9 mouse cellular contexts compared by ENCODE assay signal in the genomic region with DNA sequence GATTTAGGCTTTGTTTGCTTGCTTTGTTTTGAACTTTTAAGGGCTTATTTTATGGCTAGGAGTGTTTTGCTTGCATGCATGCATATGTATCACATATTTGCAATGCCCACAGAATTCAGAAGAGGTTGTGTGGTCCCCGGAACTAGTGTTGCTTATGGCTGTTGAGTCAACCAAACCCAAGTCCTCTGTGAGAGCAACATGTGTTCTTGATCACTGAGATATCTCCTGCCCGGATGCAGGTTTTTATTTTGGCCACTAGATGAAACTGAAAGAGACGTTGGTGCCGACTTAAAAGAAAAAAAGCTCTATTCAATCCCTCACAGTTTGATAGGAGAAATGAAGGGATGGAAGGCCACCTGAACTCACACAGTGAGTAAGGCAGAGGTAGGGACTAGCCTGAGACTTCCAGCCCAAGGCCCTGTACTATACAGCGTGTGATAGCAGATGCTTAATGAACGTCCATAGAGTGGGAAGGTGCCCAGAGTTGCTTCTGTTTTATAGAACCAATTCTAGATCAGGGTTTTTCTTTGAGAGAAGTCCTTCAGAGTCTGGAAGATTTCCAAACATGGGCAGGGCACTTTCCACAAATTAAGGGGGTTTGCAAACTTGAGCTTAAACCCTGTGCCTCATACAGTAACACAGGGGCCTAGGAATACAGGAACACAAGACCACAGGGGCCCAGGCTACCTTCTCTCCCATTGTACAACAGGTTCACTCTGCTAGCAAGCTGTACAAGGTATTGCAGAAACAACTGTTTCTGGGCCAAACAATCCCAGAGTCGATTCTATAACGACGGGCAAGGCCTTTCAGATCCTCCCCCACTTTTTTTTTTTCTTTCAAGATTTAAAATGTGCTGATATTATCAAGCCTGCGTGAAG. TPM values are rescaled to one million over a fixed set of nuclear protein-coding genes. Genes with fewer than 3 reads are reported as not detected.
DNase-seq lines count a peak whose midpoint lies in the region; ATAC-seq and TF ChIP-seq lines count a peak whose summit lies in the region.
"Had no signal": no experiment of that assay in that cellular context is flagged by ENCODE, and none has a peak within 500 bp of the region (broad histone marks: within the 10 kb centered on the region; RNA-seq: fewer than 3 reads in every experiment).

No protein-coding gene starts in this region.

- WGBS in heart, embryonic 13.5 days, result 70% methylated on average over 10 of the region's 10 CpGs
- 75% methylated on average over 10 of the region's 10 CpGs for WGBS in embryonic facial prominence, embryonic 10.5 days
- WGBS in limb, embryonic 13.5 days, result 65% methylated on average over 10 of the region's 10 CpGs

- H3K9ac ChIP-seq in heart, embryonic 13.5 days, result peak overlapping the region; percentile 76
- peak overlapping the region; percentile 85 for H3K9ac ChIP-seq in limb, embryonic 13.5 days

- H3K4me3 ChIP-seq in heart, embryonic 13.5 days, result peak overlapping the region; percentile 68
- peak overlapping the region; percentile 71 for H3K4me3 ChIP-seq in embryonic facial prominence, embryonic 10.5 days
- H3K4me3 ChIP-seq in limb, embryonic 13.5 days, result peak overlapping the region; percentile 70
- no peak overlapping the region for H3K4me3 ChIP-seq in left cerebral cortex, adult 2 months

- no peaks in the 10 kb centered on the region for H3K9me3 ChIP-seq in heart, embryonic 13.5 days
- no peaks in the 10 kb centered on the region for H3K9me3 ChIP-seq in embryonic facial prominence, embryonic 10.5 days
- H3K9me3 ChIP-seq in limb, embryonic 13.5 days, result no peaks in the 10 kb centered on the region

- peak overlapping the region; percentile 85 for H3K27ac ChIP-seq in heart, embryonic 13.5 days (replicated peaks)
- peak overlapping the region; percentile 48 for H3K27ac ChIP-seq in embryonic facial prominence, embryonic 10.5 days (replicated peaks)
- H3K27ac ChIP-seq in limb, embryonic 13.5 days, result no peak overlapping the region
- no peak overlapping the region for H3K27ac ChIP-seq in left cerebral cortex, adult 2 months
- H3K27ac ChIP-seq: macrophage had no signal

- peak overlapping the region; percentile 78 for H3K4me2 ChIP-seq in heart, embryonic 13.5 days
- peak overlapping the region; percentile 81 for H3K4me2 ChIP-seq in limb, embryonic 13.5 days (replicated peaks)

- ATAC-seq in heart, embryonic 13.5 days (ENCODE audit: extremely low read depth, insufficient number of reproducible peaks, low FRiP score, low TSS enrichment), result no peak
- no peak for ATAC-seq in limb, embryonic 13.5 days (ENCODE audit: low FRiP score, low read depth)

- peaks cover 57% of the 10 kb centered on the region for H3K4me1 ChIP-seq in heart, embryonic 13.5 days
- peaks cover 56% of the 10 kb centered on the region for H3K4me1 ChIP-seq in embryonic facial prominence, embryonic 10.5 days
- peaks cover 33% of the 10 kb centered on the region for H3K4me1 ChIP-seq in limb, embryonic 13.5 days

- DNase-seq in heart, postnatal 14 days, result no peak
- peak; percentile 91 for DNase-seq in A20 (ENCODE audit: low read depth, low spot score)
- DNase-seq in embryonic facial prominence, embryonic 10.5 days (ENCODE audit: low spot score), result no peak
- DNase-seq in layer of hippocampus, adult 11-12 months (ENCODE audit: low spot score), result no peak
- DNase-seq in left cerebral cortex, adult 2 months (ENCODE audit: extremely low spot score in 1 of 2, low spot score in 2 of 2), result no peak
- no peak for DNase-seq in urinary bladder, adult 2 months (ENCODE audit: low spot score)

- peaks cover 25% of the 10 kb centered on the region for H3K36me3 ChIP-seq in heart, embryonic 13.5 days
- H3K36me3 ChIP-seq in embryonic facial prominence, embryonic 10.5 days (replicated peaks), result peaks cover 27% of the 10 kb centered on the region
- H3K36me3 ChIP-seq in limb, embryonic 13.5 days, result peaks cover 25% of the 10 kb centered on the region

- no peaks in the 10 kb centered on the region for H3K27me3 ChIP-seq in heart, embryonic 13.5 days (replicated peaks)
- H3K27me3 ChIP-seq in embryonic facial prominence, embryonic 10.5 days (replicated peaks; ENCODE audit: low read depth, poor library complexity, severe bottlenecking), result no peaks in the 10 kb centered on the region
- H3K27me3 ChIP-seq in limb, embryonic 13.5 days, result no peaks in the 10 kb centered on the region

- no peak for TF ChIP-seq CTCF in left cerebral cortex, adult 2 months (IDR thresholded peaks at IDR 0.05)

- intact Hi-C loops in heart, postnatal 14 days (cut with DNase I), result loop anchor here (2.0 to 5.0 kb wide), 2 partner anchors 15 to 110 kb away; partner anchors contain the start of genes Cdc26, Hdhd3 and Prpf4
- intact Hi-C loops in left cerebral cortex, adult 2 months (cut with DNase I), result loop anchor here (5.0 kb wide), 2 partner anchors 60 to 110 kb away; partner anchors contain the start of genes Cdc26 and Prpf4

RNA-seq across cellular contexts. Expression of gene Alad, which starts 1.9 kb away (rescaled TPM):
- 68.6 and 84.6 TPM in 2 replicates for polyA plus RNA-seq in heart, embryonic 13.5 days (2015; fragmentation: Nextera tagmentation; extraction: Ambion mirVana)
- total RNA-seq in heart, postnatal 14 days (2021), result 10 to 100 TPM; 46.5 to 47.9 TPM
- 106 and 114 TPM in 2 replicates for polyA plus RNA-seq in embryonic facial prominence, embryonic 10.5 days (2016; fragmentation: Nextera tagmentation; extraction: Ambion mirVana)
- 79.7 and 85.4 TPM in 2 replicates for polyA plus RNA-seq in limb, embryonic 13.5 days (2015; fragmentation: Nextera tagmentation; extraction: Ambion mirVana)
- total RNA-seq in left cerebral cortex, adult 2 months (2021), result 10 to 100 TPM; 32.1 to 34.0 TPM
- 32.0 and 34.9 TPM in 2 replicates for polyA plus RNA-seq in urinary bladder, adult 2 months (2012; rRNA removed)

RNA-seq across cellular contexts. Expression of gene Pole3, which starts 7.1 kb away (rescaled TPM):
- 54.6 and 54.8 TPM in 2 replicates for polyA plus RNA-seq in heart, embryonic 13.5 days (2015; fragmentation: Nextera tagmentation; extraction: Ambion mirVana)
- 10 to 100 TPM; 18.6 to 19.1 TPM for total RNA-seq in heart, postnatal 14 days (2021)
- 117 and 120 TPM in 2 replicates for polyA plus RNA-seq in embryonic facial prominence, embryonic 10.5 days (2016; fragmentation: Nextera tagmentation; extraction: Ambion mirVana)
- 86.3 and 93.9 TPM in 2 replicates for polyA plus RNA-seq in limb, embryonic 13.5 days (2015; fragmentation: Nextera tagmentation; extraction: Ambion mirVana)
- total RNA-seq in left cerebral cortex, adult 2 months (2021), result 10 to 100 TPM; 20.4 to 21.5 TPM
- 32.1 and 33.0 TPM in 2 replicates for polyA plus RNA-seq in urinary bladder, adult 2 months (2012; rRNA removed)

RNA-seq across cellular contexts. Expression of gene 4933430I17Rik, which starts 7.4 kb away (rescaled TPM):
- polyA plus RNA-seq in heart, embryonic 13.5 days (2015; fragmentation: Nextera tagmentation; extraction: Ambion mirVana), result 0.16 and 0.76 TPM in 2 replicates
- under 1 TPM in 1 of 2 experiments, not detected in 1; 0.19 TPM for total RNA-seq in heart, postnatal 14 days (2021)
- polyA plus RNA-seq in embryonic facial prominence, embryonic 10.5 days (2016; fragmentation: Nextera tagmentation; extraction: Ambion mirVana), result 1.1 and 1.3 TPM in 2 replicates
- 0.60 and 0.61 TPM in 2 replicates for polyA plus RNA-seq in limb, embryonic 13.5 days (2015; fragmentation: Nextera tagmentation; extraction: Ambion mirVana)
- total RNA-seq in left cerebral cortex, adult 2 months (2021), result under 1 TPM; 0.19 to 0.63 TPM
- polyA plus RNA-seq in urinary bladder, adult 2 months (2012; rRNA removed), result 0.21 and 0.24 TPM in 2 replicates

RNA-seq across cellular contexts. Expression of gene Hdhd3, which starts 14.5 kb away (rescaled TPM):
- 7.7 and 9.9 TPM in 2 replicates for polyA plus RNA-seq in heart, embryonic 13.5 days (2015; fragmentation: Nextera tagmentation; extraction: Ambion mirVana)
- total RNA-seq in heart, postnatal 14 days (2021), result 1 to 10 TPM; 5.0 to 5.4 TPM
- polyA plus RNA-seq in embryonic facial prominence, embryonic 10.5 days (2016; fragmentation: Nextera tagmentation; extraction: Ambion mirVana), result 11.0 and 13.2 TPM in 2 replicates
- 14.7 and 14.8 TPM in 2 replicates for polyA plus RNA-seq in limb, embryonic 13.5 days (2015; fragmentation: Nextera tagmentation; extraction: Ambion mirVana)
- 10 to 100 TPM in 1 of 2 experiments, 1 to 10 TPM in 1; 8.3 to 10.3 TPM for total RNA-seq in left cerebral cortex, adult 2 months (2021)
- 6.6 and 6.7 TPM in 2 replicates for polyA plus RNA-seq in urinary bladder, adult 2 months (2012; rRNA removed)

RNA-seq across cellular contexts. Expression of gene Bspry, which starts 37.9 kb away (rescaled TPM):
- 0.99 and 1.1 TPM in 2 replicates for polyA plus RNA-seq in heart, embryonic 13.5 days (2015; fragmentation: Nextera tagmentation; extraction: Ambion mirVana)
- under 1 TPM in 1 of 2 experiments, not detected in 1; 0.12 TPM for total RNA-seq in heart, postnatal 14 days (2021)
- polyA plus RNA-seq in embryonic facial prominence, embryonic 10.5 days (2016; fragmentation: Nextera tagmentation; extraction: Ambion mirVana), result 1.8 and 2.6 TPM in 2 replicates
- 2.9 and 3.2 TPM in 2 replicates for polyA plus RNA-seq in limb, embryonic 13.5 days (2015; fragmentation: Nextera tagmentation; extraction: Ambion mirVana)
- under 1 TPM; 0.38 to 0.40 TPM for total RNA-seq in left cerebral cortex, adult 2 months (2021)
- polyA plus RNA-seq in urinary bladder, adult 2 months (2012; rRNA removed), result 14.2 and 17.5 TPM in 2 replicates

Comparison
In these comparisons a context has a peak if more than half of its experiments do, and no peak if none do; other contexts are left out.
1. H3K27ac ChIP-seq: peak in heart, embryonic 13.5 days (single experiment) and embryonic facial prominence, embryonic 10.5 days (single experiment); none in limb, embryonic 13.5 days (single experiment) and left cerebral cortex, adult 2 months (single experiment).